Mouse (Mus musculus) MEL (cell line): ENCODE results near the gene Man1b1. TPM values are rescaled to one million over a fixed set of nuclear protein-coding genes. Genes with fewer than 3 reads are reported as not detected.

Source experiments
- DNase-seq: peaks from one replicate; pipeline ENCODE4 v3.0.0; 2011; ENCODE audit warnings: low read depth, low spot score
- H3K27ac ChIP-seq: 2 replicates; pipeline ENCODE4 v1.5.1; 2012; ENCODE audit warnings: low read depth, mild to moderate bottlenecking, control low read depth, low read length, moderate library complexity; ENCODE audit not compliant: control insufficient read depth
- H3K27me3 ChIP-seq, 2 experiments: fragments of 150-350 bp in 1 of 2; sonication (generic) in 1 of 2; 2 replicates each; pipeline ENCODE4 v1.6.1; 2012; ENCODE audit warnings: low read length in 2 of 2, mild to moderate bottlenecking in 2 of 2, improper control_type of control experiment in 1 of 2, moderate library complexity in 1 of 2; ENCODE audit not compliant: insufficient read depth in 2 of 2, control insufficient read depth in 1 of 2
- H3K36me3 ChIP-seq, 2 experiments: 2 replicates each; pipeline ENCODE4 v1.6.1; 2012 to 2014; ENCODE audit warnings: low read length in 2 of 2, improper control_type of control experiment in 1 of 2, inconsistent platforms in 1 of 2, mild to moderate bottlenecking in 1 of 2; ENCODE audit not compliant: insufficient read depth in 2 of 2, control insufficient read depth in 1 of 2
- H3K4me1 ChIP-seq, 2 experiments: fragments of 150-350 bp in 1 of 2; sonication (generic) in 1 of 2; 2 replicates each; pipeline ENCODE4 v1.6.1; 2012; ENCODE audit warnings: low read length in 2 of 2, improper control_type of control experiment in 1 of 2, mild to moderate bottlenecking in 1 of 2; ENCODE audit not compliant: insufficient read depth in 2 of 2, control insufficient read depth in 1 of 2
- H3K4me3 ChIP-seq, 2 experiments: fragments of 150-350 bp in 1 of 2; sonication (generic) in 1 of 2; 2 replicates each; pipeline ENCODE4 v1.5.1; 2012; ENCODE audit warnings: low read depth in 2 of 2, low read length in 2 of 2, mild to moderate bottlenecking in 2 of 2, moderate library complexity in 2 of 2, control low read depth in 1 of 2, improper control_type of control experiment in 1 of 2; ENCODE audit not compliant: control insufficient read depth in 1 of 2, insufficient read depth in 1 of 2
- H3K79me2 ChIP-seq: 2 replicates; pipeline ENCODE4 v1.6.1; 2012; ENCODE audit warnings: mild to moderate bottlenecking, low read length, moderate library complexity; ENCODE audit not compliant: control insufficient read depth, poor library complexity, insufficient read depth
- H3K9ac ChIP-seq: 2 replicates; pipeline ENCODE4 v1.6.1; 2012; ENCODE audit warnings: low read depth, mild to moderate bottlenecking, control low read depth, low read length, moderate library complexity; ENCODE audit not compliant: control insufficient read depth, poor library complexity, severe bottlenecking
- H3K9me3 ChIP-seq: fragments of 150-350 bp; sonication (generic); replicated peaks from 2 replicates; pipeline ENCODE4 v1.6.1; 2012; ENCODE audit warnings: mild to moderate bottlenecking, low read length, improper control_type of control experiment, moderate library complexity; ENCODE audit not compliant: insufficient read depth
- BHLHE40 ChIP-seq: IDR thresholded peaks from 2 replicates; pipeline ENCODE4 v1.6.1; 2012; ENCODE audit warnings: low read depth, mild to moderate bottlenecking, inconsistent platforms, low read length, improper control_type of control experiment, borderline replicate concordance
- CTCF ChIP-seq, 3 experiments: IDR thresholded peaks in 2 of 3; conservative IDR thresholded peaks in 1 of 3; 2 replicates each; pipeline ENCODE4 v1.5.1; 2011 to 2012; ENCODE audit warnings: low read length in 3 of 3, low read depth in 2 of 3, mild to moderate bottlenecking in 2 of 3, improper control_type of control experiment in 1 of 3, inconsistent platforms in 1 of 3, mixed read lengths in 1 of 3, moderate library complexity in 1 of 3; ENCODE audit not compliant: control insufficient read depth in 1 of 3, insufficient read depth in 1 of 3, poor library complexity in 1 of 3, severe bottlenecking in 1 of 3
- E2F4 ChIP-seq: IDR thresholded peaks from 2 replicates; pipeline ENCODE4 v1.6.1; 2011; ENCODE audit warnings: low read depth, low read length, improper control_type of control experiment, borderline replicate concordance
- ELF1 ChIP-seq: IDR thresholded peaks from 2 replicates; pipeline ENCODE4 v1.6.1; 2014; ENCODE audit warnings: low read depth, mild to moderate bottlenecking, inconsistent platforms, low read length, improper control_type of control experiment, moderate library complexity
- ETS1 ChIP-seq: IDR thresholded peaks from 2 replicates; pipeline ENCODE4 v1.6.1; 2012; ENCODE audit warnings: low read depth, mild to moderate bottlenecking, inconsistent platforms, low read length, improper control_type of control experiment, moderate library complexity
- GATA1 ChIP-seq: IDR thresholded peaks from 2 replicates; pipeline ENCODE4 v1.6.1; 2011; ENCODE audit warnings: low read depth, low read length, improper control_type of control experiment
- HCFC1 ChIP-seq: IDR thresholded peaks from 2 replicates; pipeline ENCODE4 v1.6.1; 2012; ENCODE audit warnings: low read depth, mild to moderate bottlenecking, inconsistent platforms, low read length, improper control_type of control experiment, moderate library complexity
- JUND ChIP-seq: IDR thresholded peaks from 2 replicates; pipeline ENCODE4 v1.6.1; 2011; ENCODE audit warnings: low read depth, mild to moderate bottlenecking, improper control_type of control experiment, low read length
- MAX ChIP-seq: IDR thresholded peaks from 2 replicates; pipeline ENCODE4 v1.6.1; 2011; ENCODE audit warnings: low read length, improper control_type of control experiment
- MAZ ChIP-seq: IDR thresholded peaks from 2 replicates; pipeline ENCODE4 v1.6.1; 2012; ENCODE audit warnings: low read depth, mild to moderate bottlenecking, inconsistent platforms, low read length, improper control_type of control experiment
- MXI1 ChIP-seq: IDR thresholded peaks from 2 replicates; pipeline ENCODE4 v1.6.1; 2011; ENCODE audit warnings: mild to moderate bottlenecking, low read depth, low read length, improper control_type of control experiment
- MYB ChIP-seq: IDR thresholded peaks from 2 replicates; pipeline ENCODE4 v1.6.1; 2011; ENCODE audit warnings: mild to moderate bottlenecking, low read depth, low read length, improper control_type of control experiment
- POLR2A ChIP-seq, 2 experiments: IDR thresholded peaks; 2 replicates each; pipeline ENCODE4 v1.6.1; 2011 to 2012; ENCODE audit warnings: low read length in 2 of 2, mild to moderate bottlenecking in 2 of 2, control low read depth in 1 of 2, improper control_type of control experiment in 1 of 2, low read depth in 1 of 2, moderate library complexity in 1 of 2; ENCODE audit not compliant: control insufficient read depth in 1 of 2, insufficient read depth in 1 of 2, poor library complexity in 1 of 2
- POLR2AphosphoS2 ChIP-seq: IDR thresholded peaks from 2 replicates; pipeline ENCODE4 v1.6.1; 2011; ENCODE audit warnings: low read length, improper control_type of control experiment
- POLR2AphosphoS5 ChIP-seq: IDR thresholded peaks from 2 replicates; pipeline ENCODE4 v1.6.1; 2012; ENCODE audit warnings: low read depth, borderline replicate concordance, mild to moderate bottlenecking, inconsistent platforms, low read length, moderate library complexity, mixed read lengths
- RAD21 ChIP-seq: IDR thresholded peaks from 2 replicates; pipeline ENCODE4 v1.6.1; 2011; ENCODE audit warnings: mild to moderate bottlenecking, low read depth, low read length, improper control_type of control experiment
- SIN3A ChIP-seq: IDR thresholded peaks from 2 replicates; pipeline ENCODE4 v1.6.1; 2012; ENCODE audit warnings: low read length, improper control_type of control experiment, inconsistent platforms
- TBP ChIP-seq: IDR thresholded peaks from 2 replicates; pipeline ENCODE4 v1.8.0; 2011; ENCODE audit warnings: low read depth, low read length, improper control_type of control experiment
- UBTF ChIP-seq: IDR thresholded peaks from 2 replicates; pipeline ENCODE4 v1.6.1; 2012; ENCODE audit warnings: low read depth, mild to moderate bottlenecking, inconsistent platforms, low read length, improper control_type of control experiment, moderate library complexity, borderline replicate concordance; ENCODE audit not compliant: insufficient read depth
- ZC3H11A ChIP-seq: IDR thresholded peaks from 2 replicates; pipeline ENCODE4 v1.6.1; 2012; ENCODE audit warnings: low read depth, mild to moderate bottlenecking, inconsistent platforms, low read length, improper control_type of control experiment
- ZKSCAN1 ChIP-seq: IDR thresholded peaks from 2 replicates; pipeline ENCODE4 v1.6.1; 2012; ENCODE audit warnings: low read depth, mild to moderate bottlenecking, inconsistent platforms, low read length, improper control_type of control experiment, moderate library complexity
- ZMIZ1 ChIP-seq: IDR thresholded peaks from 2 replicates; pipeline ENCODE4 v1.6.1; 2012; ENCODE audit warnings: low read depth, mild to moderate bottlenecking, inconsistent platforms, low read length, improper control_type of control experiment, moderate library complexity
- ZNF384 ChIP-seq: IDR thresholded peaks from 2 replicates; pipeline ENCODE4 v1.6.1; 2012; ENCODE audit warnings: low read depth, mild to moderate bottlenecking, inconsistent platforms, low read length, improper control_type of control experiment
- polyA plus RNA-seq, 2 experiments: library from polyadenylated mRNA; stranded (reverse) in 1 of 2; unstranded in 1 of 2; fragments of >175 nt in 1 of 2; fragments of >200 nt in 1 of 2; gene quantifications; 2 replicates each; pipeline versions ENCODE4 v1.2.1 to v1.2.4; 2012; ENCODE audit warnings: low replicate concordance in 2 of 2, low read depth in 1 of 2; ENCODE audit not compliant: insufficient read length in 2 of 2, insufficient read depth in 1 of 2, missing spikeins in 1 of 2
- total RNA-seq: library from RNA; depleted of rRNA; stranded (reverse); fragments of 300-350 nt; gene quantifications from 2 replicates; pipeline ENCODE4 v1.2.3, GENCODE M21; 2012

Gene Man1b1
- total and polyA plus RNA-seq, 3 experiments = 49.6 to 50.1 TPM; not detected in 1

- no peak for TF ChIP-seq CTCF (IDR thresholded peaks at IDR 0.05 in 2 of 3, conservative IDR thresholded peaks at IDR 0.05 in 1 of 3; ENCODE audit: control insufficient read depth in 1 of 3, insufficient read depth in 1 of 3, low read depth in 2 of 3, low read length in 3 of 3, poor library complexity in 1 of 3, severe bottlenecking in 1 of 3)
- no peak for TF ChIP-seq SIN3A
- no peak for TF ChIP-seq POLR2A (IDR thresholded peaks at IDR 0.05; ENCODE audit: control insufficient read depth in 1 of 2, insufficient read depth in 1 of 2, low read depth in 1 of 2, low read length in 2 of 2, poor library complexity in 1 of 2)
- no peak for TF ChIP-seq TBP
- TF ChIP-seq POLR2AphosphoS5 = no peak
- TF ChIP-seq MAZ = no peak
- no peak for TF ChIP-seq BHLHE40
- TF ChIP-seq UBTF = no peak
- no peak for TF ChIP-seq MXI1
- no peak for TF ChIP-seq MAX
- TF ChIP-seq MYB = no peak
- no peak for TF ChIP-seq JUND
- TF ChIP-seq ZMIZ1 = no peak
- no peak for TF ChIP-seq POLR2AphosphoS2
- TF ChIP-seq RAD21 = no peak
- no peak for TF ChIP-seq GATA1
- TF ChIP-seq ZNF384 = no peak
- Histone ChIP-seq H3K36me3 (no peaks in the 10 kb centered on the region), H3K9ac (no peak overlapping the region), H3K79me2 (no peaks in the 10 kb centered on the region), H3K27me3 (peaks cover 4 to 6% of the 10 kb centered on the region in 2 experiments; a peak in 3 of 4 replicates), H3K9me3 (no peaks in the 10 kb centered on the region), H3K27ac (no peak overlapping the region), H3K4me1 (no peaks in the 10 kb centered on the region), H3K4me3 (no peak overlapping the region)
- no peak for DNase-seq
These were observed 64.9 kb downstream of the Man1b1 start for GRCm38 (mm10) chr2:25397010-25397409.

GRCm38 (mm10) chr2:25398065-25398464 is 65.9 kb downstream of the Man1b1 start:
- no peak overlapping the region for H3K4me3 ChIP-seq
- DNase-seq = no peak
- H3K36me3 ChIP-seq = no peaks in the 10 kb centered on the region
- H3K27ac ChIP-seq = no peak overlapping the region
- H3K9me3 ChIP-seq = no peaks in the 10 kb centered on the region
- no peaks in the 10 kb centered on the region for H3K4me1 ChIP-seq
- no peak overlapping the region for H3K9ac ChIP-seq
- peaks cover 4 to 6% of the 10 kb centered on the region in 2 experiments; a peak in 3 of 4 replicates for H3K27me3 ChIP-seq
- no peak for TF ChIP-seq ZC3H11A
- no peak for TF ChIP-seq POLR2AphosphoS2
- TF ChIP-seq ELF1 = no peak
- no peak for TF ChIP-seq ZKSCAN1
- TF ChIP-seq MYB = no peak
- no peak for TF ChIP-seq HCFC1
- no peak for TF ChIP-seq ETS1
- TF ChIP-seq E2F4 = no peak
- H3K79me2 ChIP-seq = no peaks in the 10 kb centered on the region
